10 mouse cellular contexts compared by ENCODE assay signal in genomic region chr11:95853684-95854083, GRCm38 (mm10). TPM values are rescaled to one million over a fixed set of nuclear protein-coding genes. Genes with fewer than 3 reads are reported as not detected.
DNase-seq lines count a peak whose midpoint lies in the region; ATAC-seq and TF ChIP-seq lines count a peak whose summit lies in the region.
"Had no signal": no experiment of that assay in that cellular context is flagged by ENCODE, and none has a peak within 500 bp of the region (broad histone marks: within the 10 kb centered on the region; RNA-seq: fewer than 3 reads in every experiment).

No protein-coding gene starts in this region.

- DNase-seq in liver (peak; percentile 64), MN1 (ENCODE audit: low spot score) (peak; percentile 49)
- no peak for DNase-seq in liver, embryonic 11.5 days (ENCODE audit: low spot score)
- DNase-seq in brain, embryonic 14.5 days (ENCODE audit: low read depth): peak; percentile 33
- peak; percentile 75 to 79 for DNase-seq in heart, postnatal 14 days
- DNase-seq in lung, postnatal 4 days: peak; percentile 77 to 81
- no peak for DNase-seq in neural tube, embryonic 10.5 days (ENCODE audit: extremely low spot score, low spot score)
- DNase-seq in forebrain, embryonic 11.5 days (ENCODE audit: low spot score): no peak

- H3K27me3 ChIP-seq in liver, embryonic 11.5 days (replicated peaks; ENCODE audit: control insufficient read depth, insufficient read depth, low read length): 0 out of 2 replicates have a peak, but pooled peaks cover 4% of the 10 kb centered on the region
- no peaks in the 10 kb centered on the region for H3K27me3 ChIP-seq in forebrain, embryonic 11.5 days (ENCODE audit: control insufficient read depth, insufficient read depth, low read length)

- peak; percentile 57 for TF ChIP-seq CTCF in brain, embryonic 14.5 days (IDR thresholded peaks at IDR 0.05; ENCODE audit: borderline replicate concordance, extremely low read depth, insufficient read depth, insufficient read length)

- no peak overlapping the region for H3K4me3 ChIP-seq in liver, embryonic 11.5 days (ENCODE audit: low read depth, low read length)
- H3K4me3 ChIP-seq in forebrain, embryonic 11.5 days (ENCODE audit: low read depth, low read length): no peak overlapping the region
- H3K4me3 ChIP-seq: erythroblast, embryonic 14.5 days had no signal

- H3K27ac ChIP-seq in liver, embryonic 11.5 days (ENCODE audit: low read depth, low read length): no peak overlapping the region
- no peak overlapping the region for H3K27ac ChIP-seq in forebrain, embryonic 11.5 days (ENCODE audit: low read depth, low read length)

- no peak overlapping the region for H3K9ac ChIP-seq in liver, embryonic 11.5 days (ENCODE audit: low read depth, low read length)
- H3K9ac ChIP-seq in forebrain, embryonic 11.5 days (ENCODE audit: low read length): no peak overlapping the region

- intact Hi-C loops in heart, postnatal 14 days (cut with DNase I): loop anchor here (1.0 to 5.0 kb wide), 3 partner anchors 24 to 166 kb away; no protein-coding TSS in a partner anchor

- 44% methylated on average over 5 of the region's 5 CpGs for WGBS in liver, embryonic 11.5 days
- WGBS in forebrain, embryonic 11.5 days: 66% methylated on average over 5 of the region's 5 CpGs

- H3K9me3 ChIP-seq in liver, embryonic 11.5 days (ENCODE audit: control insufficient read depth, low read length): no peaks in the 10 kb centered on the region
- H3K9me3 ChIP-seq in forebrain, embryonic 11.5 days (ENCODE audit: control insufficient read depth, low read length): no peaks in the 10 kb centered on the region

- H3K4me2 ChIP-seq in liver, embryonic 11.5 days: no peak overlapping the region; the same call in 1 of the 2 replicates
- H3K4me2 ChIP-seq in forebrain, embryonic 11.5 days (ENCODE audit: low read depth, low read length, severe bottlenecking): no peak overlapping the region

- H3K36me3 ChIP-seq in liver, embryonic 11.5 days (ENCODE audit: control insufficient read depth, insufficient read depth, low read length): no peaks in the 10 kb centered on the region
- H3K36me3 ChIP-seq in forebrain, embryonic 11.5 days (ENCODE audit: control insufficient read depth, insufficient read depth, low read length): no peaks in the 10 kb centered on the region

- TF ChIP-seq POLR2A in brain, embryonic 14.5 days (IDR thresholded peaks at IDR 0.05; ENCODE audit: borderline replicate concordance, extremely low read depth, insufficient read depth, insufficient read length, poor library complexity, severe bottlenecking): no peak

- ATAC-seq in liver, embryonic 11.5 days (replicated peaks; ENCODE audit: low FRiP score): no peak
- no peak for ATAC-seq in forebrain, embryonic 11.5 days (replicated peaks; ENCODE audit: low FRiP score)

- peaks cover 4% of the 10 kb centered on the region; the same call in 1 of the 2 replicates for H3K4me1 ChIP-seq in liver, embryonic 11.5 days (replicated peaks; ENCODE audit: control insufficient read depth, insufficient read depth, low read length)
- no peaks in the 10 kb centered on the region; the same call in 1 of the 2 replicates for H3K4me1 ChIP-seq in forebrain, embryonic 11.5 days (replicated peaks; ENCODE audit: control insufficient read depth, insufficient read depth, low read length)

RNA-seq across cellular contexts. Expression of gene Abi3, which starts 11.4 kb away (rescaled TPM):
- 6.4 and 7.9 TPM in 2 replicates for polyA plus RNA-seq in liver, embryonic 11.5 days (2014; fragmentation: Nextera tagmentation; extraction: Ambion mirVana)
- 2.7 and 3.3 TPM in 2 replicates for polyA plus RNA-seq in brain, embryonic 14.5 days (2012; rRNA removed)
- total RNA-seq in heart, postnatal 14 days (2021): 10 to 100 TPM; 20.7 to 21.0 TPM
- polyA plus RNA-seq in forebrain, embryonic 11.5 days (2014; fragmentation: Nextera tagmentation; extraction: Ambion mirVana): 0.97 and 1.1 TPM in 2 replicates

RNA-seq across cellular contexts. Expression of gene Gngt2, which starts 16.7 kb away (rescaled TPM):
- polyA plus RNA-seq in liver, embryonic 11.5 days (2014; fragmentation: Nextera tagmentation; extraction: Ambion mirVana): 19.5 and 22.3 TPM in 2 replicates
- 1.4 and 1.5 TPM in 2 replicates for polyA plus RNA-seq in brain, embryonic 14.5 days (2012; rRNA removed)
- total RNA-seq in heart, postnatal 14 days (2021): 10 to 100 TPM; 18.3 to 20.0 TPM
- polyA plus RNA-seq in forebrain, embryonic 11.5 days (2014; fragmentation: Nextera tagmentation; extraction: Ambion mirVana): 3.5 and 5.1 TPM in 2 replicates

RNA-seq across cellular contexts. Expression of gene Phospho1, which starts 29.4 kb away (rescaled TPM):
- polyA plus RNA-seq in liver, embryonic 11.5 days (2014; fragmentation: Nextera tagmentation; extraction: Ambion mirVana): 0.48 and 0.74 TPM in 2 replicates
- 0.67 and 9.9 TPM in 2 replicates for polyA plus RNA-seq in brain, embryonic 14.5 days (2012; rRNA removed)
- total RNA-seq in heart, postnatal 14 days (2021): 100 to 1,000 TPM; 172 to 179 TPM
- 0.51 TPM in 1 of 2 replicates, not detected in the other for polyA plus RNA-seq in forebrain, embryonic 11.5 days (2014; fragmentation: Nextera tagmentation; extraction: Ambion mirVana)
- polyA plus RNA-seq: stomach, embryonic 14.5 days had no signal

Comparison
In these comparisons a context has a peak if more than half of its experiments do, and no peak if none do; other contexts are left out.
1. DNase-seq: peak in liver (single experiment), MN1 (single experiment), brain, embryonic 14.5 days (single experiment), heart, postnatal 14 days (2 of 2) and lung, postnatal 4 days (2 of 2); none in liver, embryonic 11.5 days (single experiment), neural tube, embryonic 10.5 days (single experiment) and forebrain, embryonic 11.5 days (single experiment).